Mouse (Mus musculus) limb, embryonic 14.5 days (tissue): ENCODE results near the gene H2-Ob. TPM values are rescaled to one million over a fixed set of nuclear protein-coding genes. Genes with fewer than 3 reads are reported as not detected.

ENCODE experiments used
- ATAC-seq: fragments of 200-750 bp; cut with Nextera tagmentation; 2 replicates; pipeline ENCODE4 v1.8.0; 2017; ENCODE audit warnings: low read depth, moderate number of reproducible peaks, moderate TSS enrichment; ENCODE audit not compliant: low FRiP score
- DNase-seq: peaks from one replicate; pipeline ENCODE4 v3.0.0-alpha.2; 2015; ENCODE audit warnings: low spot score
- H3K27ac ChIP-seq: fragments of 300-500 bp; sonication (generic); replicated peaks from 2 replicates; pipeline ENCODE4 v1.5.1; 2014; ENCODE audit warnings: low read depth, mild to moderate bottlenecking, low read length, moderate library complexity, mixed read lengths
- H3K27me3 ChIP-seq: fragments of 300-500 bp; sonication (generic); 2 replicates; pipeline ENCODE4 v1.6.1; 2014; ENCODE audit warnings: low read length, mixed read lengths; ENCODE audit not compliant: control insufficient read depth, insufficient read depth
- H3K36me3 ChIP-seq: fragments of 300-500 bp; sonication (generic); 2 replicates; pipeline ENCODE4 v1.6.1; 2014; ENCODE audit warnings: mild to moderate bottlenecking, low read length, moderate library complexity, mixed read lengths; ENCODE audit not compliant: control insufficient read depth, insufficient read depth
- H3K4me1 ChIP-seq: fragments of 300-500 bp; sonication (generic); 2 replicates; pipeline ENCODE4 v1.6.1; 2014; ENCODE audit warnings: antibody characterized with exemption, low read length, mixed read lengths; ENCODE audit not compliant: control insufficient read depth, insufficient read depth
- H3K4me2 ChIP-seq: fragments of 300-500 bp; sonication (generic); replicated peaks from 2 replicates; pipeline ENCODE4 v1.6.1; 2014; ENCODE audit warnings: low read depth, mild to moderate bottlenecking, low read length, moderate library complexity; ENCODE audit not compliant: severe bottlenecking
- H3K4me3 ChIP-seq: fragments of 300-500 bp; sonication (generic); replicated peaks from 2 replicates; pipeline ENCODE4 v1.5.1; 2014; ENCODE audit warnings: low read length
- H3K9ac ChIP-seq: fragments of 300-500 bp; sonication (generic); 2 replicates; pipeline ENCODE4 v1.6.1; 2014; ENCODE audit warnings: mild to moderate bottlenecking, low read depth, low read length, moderate library complexity; ENCODE audit not compliant: severe bottlenecking
- H3K9me3 ChIP-seq: fragments of 300-500 bp; sonication (generic); 2 replicates; pipeline ENCODE4 v1.6.1; 2016; ENCODE audit warnings: low read length; ENCODE audit not compliant: control insufficient read depth
- POLR2A ChIP-seq: fragments of 200-500 bp; IDR thresholded peaks from 2 replicates; pipeline ENCODE4 v1.8.0; 2012; ENCODE audit warnings: inconsistent platforms, mild to moderate bottlenecking, moderate library complexity, borderline replicate concordance; ENCODE audit not compliant: insufficient read depth, insufficient read length; ENCODE audit errors: extremely low read depth
- WGBS: fragments of 180-500 bp; shearing (Covaris S2); extraction: QIAGEN DNeasy Blood & Tissue Kit; methylation state at CpG from one replicate; pipeline ENCODE4 v1.1.7; 2014; 5-methylcytosine and 5-hydroxymethylcytosine counted together
- polyA plus RNA-seq, 2 experiments: library from polyadenylated mRNA; depleted of rRNA in 1 of 2; stranded (reverse) in 1 of 2; unstranded in 1 of 2; fragments of >200 nt; fragmentation: Nextera tagmentation in 1 of 2; extraction: Ambion mirVana in 1 of 2; gene quantifications; 2 replicates each; pipeline versions ENCODE4 v1.2.1 to v1.2.3; 2012 to 2014

The H2-Ob gene
- 0.06 and 0.23 TPM in 2 replicates for polyA plus RNA-seq (2012; rRNA removed)
- polyA plus RNA-seq (2014; fragmentation: Nextera tagmentation; extraction: Ambion mirVana): 0.11 TPM in 1 of 2 replicates, not detected in the other

- Histone ChIP-seq H3K4me3 (no peak within 1 kb of the TSS), H3K27me3 (no peaks in the 10 kb centered on the region), H3K9ac (no peak within 1 kb of the TSS), H3K9me3 (peaks cover 4% of the 10 kb centered on the region; the same call in 1 of the 2 replicates), H3K4me2 (no peak within 1 kb of the TSS), H3K27ac (no peak within 1 kb of the TSS), H3K4me1 (no peaks in the 10 kb centered on the region), H3K36me3 (no peaks in the 10 kb centered on the region)
- DNase-seq: peak; percentile 66
- no peak for TF ChIP-seq POLR2A
- WGBS: 59% methylated on average over 3 of the region's 3 CpGs
- no peak for ATAC-seq
Measured at GRCm38 (mm10) chr17:34238706-34239105, at the start of gene H2-Ob. TSS of gene H2-Ob (plus strand) at chr17:34238903.

GRCm38 (mm10) chr17:34188986-34189385 lies 49.7 kb upstream of the H2-Ob start:
- Histone ChIP-seq H3K4me1 (peaks cover 6% of the 10 kb centered on the region), H3K27me3 (peaks cover 51% of the 10 kb centered on the region), H3K9ac (no peak overlapping the region), H3K4me3 (no peak overlapping the region), H3K27ac (no peak overlapping the region), H3K9me3 (no peaks in the 10 kb centered on the region), H3K4me2 (no peak overlapping the region), H3K36me3 (no peaks in the 10 kb centered on the region)
- no peak for ATAC-seq
- DNase-seq: no peak
- WGBS: 66% methylated on average over 6 of the region's 6 CpGs
- no peak for TF ChIP-seq POLR2A

- no peak for TF ChIP-seq POLR2A
- H3K36me3 ChIP-seq: no peaks in the 10 kb centered on the region
- DNase-seq (no peak), ATAC-seq (no peak)
- H3K27ac ChIP-seq: no peak overlapping the region
- 26% methylated on average over 16 of the region's 16 CpGs for WGBS
- peaks cover 6% of the 10 kb centered on the region for H3K4me1 ChIP-seq
- no peak overlapping the region for H3K4me3 ChIP-seq
- no peaks in the 10 kb centered on the region for H3K9me3 ChIP-seq
- H3K4me2 ChIP-seq: no peak overlapping the region
- no peak overlapping the region for H3K9ac ChIP-seq
- peaks cover 71% of the 10 kb centered on the region for H3K27me3 ChIP-seq
Measured at GRCm38 (mm10) chr17:34192852-34193251, 45.9 kb upstream of the H2-Ob start.

GRCm38 (mm10) chr17:34193468-34193867 lies 45.2 kb upstream of the H2-Ob start:
- Histone ChIP-seq H3K4me1 (peaks cover 3% of the 10 kb centered on the region; the same call in 1 of the 2 replicates), H3K9me3 (no peaks in the 10 kb centered on the region), H3K27me3 (peaks cover 72% of the 10 kb centered on the region), H3K4me2 (no peak overlapping the region), H3K36me3 (no peaks in the 10 kb centered on the region), H3K9ac (no peak overlapping the region), H3K4me3 (no peak overlapping the region), H3K27ac (no peak overlapping the region)
- 57% methylated on average over 8 of the region's 8 CpGs for WGBS
- TF ChIP-seq POLR2A: no peak
- ATAC-seq (no peak), DNase-seq (no peak)

- H3K4me2 ChIP-seq: no peak overlapping the region
- no peak overlapping the region for H3K27ac ChIP-seq
- no peaks in the 10 kb centered on the region for H3K36me3 ChIP-seq
- no peak for DNase-seq
- ATAC-seq: no peak
- no peak overlapping the region for H3K9ac ChIP-seq
- peaks cover 75% of the 10 kb centered on the region for H3K27me3 ChIP-seq
- 87% methylated on average over 4 of the region's 4 CpGs for WGBS
- TF ChIP-seq POLR2A: no peak
- peaks cover 3% of the 10 kb centered on the region; the same call in 1 of the 2 replicates for H3K4me1 ChIP-seq
- H3K9me3 ChIP-seq: no peaks in the 10 kb centered on the region
- H3K4me3 ChIP-seq: no peak overlapping the region
Measured at GRCm38 (mm10) chr17:34194723-34195122, 44.0 kb upstream of the H2-Ob start.
